Mouse (Mus musculus): ENCODE measurements around the gene Olfr1388.

DNA sequence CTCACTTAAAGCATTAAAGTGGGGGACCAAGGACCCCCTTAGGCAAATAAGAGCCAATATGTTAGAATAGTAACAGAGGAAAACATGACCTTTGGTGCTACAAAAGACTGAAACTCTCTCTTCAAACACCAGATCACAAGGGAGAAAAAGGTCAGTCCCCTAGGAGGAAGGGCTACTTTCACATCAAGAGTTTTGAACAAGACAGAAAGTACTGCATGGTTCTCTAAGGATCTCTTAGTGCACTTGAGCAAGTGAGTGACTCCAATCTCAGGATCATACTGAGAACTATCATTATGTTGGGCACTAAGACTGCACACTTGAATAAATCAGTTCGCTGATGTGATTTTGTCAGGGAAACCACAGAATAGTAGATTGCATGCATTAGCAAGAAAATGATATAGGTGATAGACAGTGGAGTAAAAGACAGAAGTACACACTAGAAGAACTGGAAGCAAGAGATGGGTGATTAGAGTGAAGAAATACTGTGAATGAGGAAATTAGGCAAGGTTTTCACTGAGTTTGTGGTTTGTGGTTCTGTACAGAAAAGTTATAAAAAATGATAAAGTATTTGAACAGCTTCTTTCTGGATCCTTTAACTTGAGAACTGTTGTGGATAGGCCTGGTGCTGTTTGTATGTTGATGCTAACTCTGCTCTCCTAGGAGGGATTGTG, 11.0 kb upstream of the Olfr1388 start:
- TF ChIP-seq CTCF (IDR thresholded peaks at IDR 0.05; ENCODE audit: borderline replicate concordance, extremely low read depth, insufficient read depth, insufficient read length) (no peak), POLR2A (IDR thresholded peaks at IDR 0.05; ENCODE audit: borderline replicate concordance, extremely low read depth, insufficient read depth, insufficient read length, poor library complexity, severe bottlenecking) (no peak)
